Mouse (Mus musculus): ENCODE measurements around the gene Slc36a1. TPM values are rescaled to one million over a fixed set of nuclear protein-coding genes. Genes with fewer than 3 reads are reported as not detected.
A peak's percentile ranks its signal among the peaks of the same experiment; 100 is the strongest.

Slc36a1 gene
- total RNA-seq (2021) = 10 to 100 TPM; 33.5 to 41.3 TPM

GRCm38 (mm10) chr11:55204159-55204596 is at the start of gene Slc36a1:
Gene Slc36a1 (plus strand): TSS chr11:55204350.
- intact Hi-C loops (cut with DNase I) = loop anchor here (2.0 to 10.0 kb wide), 2 partner anchors 183 to 241 kb away; no protein-coding TSS in a partner anchor
- DNase-seq = peak; percentile 99

DNA sequence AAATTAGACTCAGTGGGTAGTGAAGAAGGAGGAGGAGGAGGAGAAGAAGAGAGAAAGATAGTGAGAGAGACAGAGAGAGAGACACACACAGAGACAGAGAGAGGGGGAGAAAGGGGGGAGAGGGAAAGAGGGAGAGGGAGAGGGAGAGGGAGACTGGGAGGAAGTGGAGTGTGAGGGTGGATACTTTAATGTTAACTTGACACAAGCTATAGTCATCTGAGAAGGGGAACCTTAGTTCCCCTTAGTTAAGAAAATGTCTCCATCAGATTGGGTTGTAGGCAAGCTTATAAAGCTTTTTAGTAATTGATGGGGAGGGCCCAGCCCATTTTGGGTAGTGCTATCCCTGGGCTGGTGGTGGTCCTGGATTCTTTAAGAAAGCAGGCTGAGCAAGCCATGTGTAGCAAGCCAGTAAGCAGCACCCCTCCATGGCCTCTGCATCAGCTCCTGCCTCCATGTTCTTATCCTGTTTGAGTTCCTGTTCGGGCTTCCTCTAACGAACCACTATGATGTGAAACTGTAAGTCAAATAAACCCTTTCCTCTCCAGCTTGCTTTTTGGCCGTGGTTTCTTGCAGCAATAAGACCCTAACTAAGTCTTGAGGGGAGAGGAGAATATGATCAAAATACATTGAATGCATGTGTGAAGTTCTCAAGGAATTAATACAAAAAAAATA is 49.6 kb upstream of the Slc36a1 start:
- no peak for DNase-seq
- intact Hi-C loops (cut with DNase I) = loop anchor here (5.0 kb wide), 1 partner anchor 272 kb away; no protein-coding TSS in a partner anchor

GRCm38 (mm10) chr11:55155070-55155421 is 49.1 kb upstream of the Slc36a1 start:
- intact Hi-C loops (cut with DNase I) = loop anchor here (5.0 kb wide), 1 partner anchor 273 kb away; no protein-coding TSS in a partner anchor

DNA sequence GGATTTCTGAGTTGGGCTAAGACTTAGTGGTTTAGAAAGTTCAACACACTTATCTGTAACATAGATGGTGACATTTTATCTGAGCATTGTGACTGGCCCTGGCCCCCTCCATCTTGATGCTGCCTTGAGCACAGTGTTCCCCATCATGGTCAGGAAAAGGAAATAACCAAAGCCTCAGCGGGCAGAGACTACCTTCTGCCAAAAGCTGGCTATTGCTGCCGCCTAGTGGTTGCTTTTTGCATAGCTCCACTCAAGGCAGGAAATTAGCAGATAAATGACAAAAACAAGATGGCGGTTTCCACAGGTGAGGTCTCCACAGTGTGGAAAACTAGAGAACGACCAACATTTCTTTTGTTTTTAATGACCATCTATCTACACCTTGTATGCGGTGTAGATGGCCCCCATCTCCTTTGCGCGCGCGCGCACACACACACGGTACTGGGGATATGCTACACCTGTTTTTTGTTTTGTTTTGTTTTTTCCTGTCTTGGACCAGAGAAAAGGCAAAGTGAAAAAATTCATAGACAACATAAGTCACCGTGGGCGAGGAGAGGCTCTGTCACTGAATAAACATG is 45.3 kb upstream of the Slc36a1 start:
- DNase-seq = peak; percentile 84
- intact Hi-C loops (cut with DNase I) = loop anchor here (5.0 kb wide), 1 partner anchor 277 kb away; no protein-coding TSS in a partner anchor

More at GRCm38 (mm10) chr11:55155070-55155421, 49.1 kb upstream of the Slc36a1 start:
- no peak for DNase-seq

DNA sequence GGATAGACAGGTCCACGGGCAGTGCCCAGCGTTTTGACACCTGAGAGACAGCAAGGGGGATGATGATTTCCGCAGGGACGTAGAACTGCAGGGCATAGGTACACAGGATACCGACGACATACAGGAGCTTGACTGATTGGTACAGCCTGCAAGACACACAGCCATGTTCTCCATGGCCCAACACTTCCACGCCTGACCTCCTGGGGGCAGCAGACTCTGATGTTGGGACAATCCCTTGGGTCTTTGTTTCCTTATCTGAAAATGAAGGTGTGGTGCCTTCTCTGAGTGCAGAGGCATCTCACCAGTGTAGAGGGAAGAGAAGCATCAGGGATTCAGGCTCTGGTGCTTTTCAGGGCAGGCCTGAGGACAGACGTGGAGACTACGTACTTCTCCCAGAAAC is 41.5 kb upstream of the Slc36a1 start:
- intact Hi-C loops (cut with DNase I) = no loop called here
- peak; percentile 17 for DNase-seq

GRCm38 (mm10) chr11:55164723-55165122 is 39.4 kb upstream of the Slc36a1 start:
- intact Hi-C loops (cut with DNase I) = no loop called here
- peak; percentile 26 for DNase-seq

DNA sequence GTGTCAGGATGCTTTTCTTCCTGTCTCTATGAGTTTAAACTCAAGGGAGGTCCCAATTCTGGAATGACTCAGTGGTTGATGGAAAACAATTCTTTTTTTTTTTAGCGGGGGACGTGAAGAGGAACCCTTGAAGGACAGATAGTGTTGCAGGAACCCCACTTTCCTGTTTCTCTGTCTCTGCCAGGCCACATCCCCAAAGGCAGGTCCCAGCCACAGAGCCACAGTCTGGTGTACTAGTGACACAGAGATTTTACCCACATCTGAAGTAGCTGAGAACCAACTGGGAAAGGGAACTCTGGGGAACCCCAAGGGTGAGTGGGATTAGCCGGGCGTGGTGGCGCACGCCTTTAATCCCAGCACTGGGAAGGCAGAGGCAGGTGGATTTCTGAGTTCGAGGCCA is 38.4 kb upstream of the Slc36a1 start:
- intact Hi-C loops (cut with DNase I) = no loop called here
- DNase-seq = no peak

GRCm38 (mm10) chr11:55168504-55168903 is 35.6 kb upstream of the Slc36a1 start:
- intact Hi-C loops (cut with DNase I) = no loop called here
- no peak for DNase-seq

DNA sequence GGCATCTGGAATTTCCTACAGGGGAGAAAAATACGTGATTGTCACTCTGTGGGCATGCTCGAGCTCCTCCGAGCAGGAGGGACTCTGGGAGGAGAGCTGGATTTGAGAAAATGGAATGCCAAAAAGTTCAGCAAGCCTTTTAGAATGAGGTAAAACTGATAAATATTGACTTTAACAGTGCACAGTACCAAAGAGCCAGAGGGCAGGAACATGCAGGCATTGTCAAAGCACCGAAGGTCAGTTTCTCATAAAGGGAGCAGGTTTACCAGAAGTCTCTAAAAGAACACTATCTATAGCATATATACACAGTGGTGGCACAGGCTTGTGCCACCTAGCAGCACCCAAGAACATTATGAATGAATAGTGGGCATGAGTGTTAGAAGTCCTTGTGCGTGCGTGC is 35.2 kb upstream of the Slc36a1 start:
- intact Hi-C loops (cut with DNase I) = no loop called here
- DNase-seq = no peak

DNA sequence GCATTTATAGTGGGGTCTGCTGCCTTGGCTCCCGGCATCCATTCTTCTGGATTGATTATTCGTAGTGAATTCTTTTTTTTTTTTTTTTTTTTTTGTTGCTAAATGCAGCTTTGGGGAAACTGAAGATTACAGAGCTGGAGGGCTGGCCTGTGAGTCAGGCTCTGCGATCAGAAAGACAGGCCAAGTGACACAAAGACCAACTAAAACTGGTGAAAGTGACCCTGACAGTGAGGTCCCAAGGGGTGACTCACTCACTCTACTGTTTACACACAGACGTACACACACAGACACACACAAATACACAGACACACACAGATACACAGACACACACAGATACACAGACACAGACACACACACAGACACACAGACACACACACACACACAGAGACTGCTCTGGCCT is 33.6 kb upstream of the Slc36a1 start:
- intact Hi-C loops (cut with DNase I) = no loop called here
- no peak for DNase-seq

- DNase-seq = no peak
- intact Hi-C loops (cut with DNase I) = no loop called here
These were observed 25.3 kb upstream of the Slc36a1 start for GRCm38 (mm10) chr11:55178830-55179229.

GRCm38 (mm10) chr11:55179856-55180255 is 24.3 kb upstream of the Slc36a1 start:
- intact Hi-C loops (cut with DNase I) = no loop called here
- no peak for DNase-seq

GRCm38 (mm10) chr11:55183124-55183523 is 21.0 kb upstream of the Slc36a1 start:
- intact Hi-C loops (cut with DNase I) = no loop called here
- DNase-seq = no peak

GRCm38 (mm10) chr11:55184246-55184645 is 19.9 kb upstream of the Slc36a1 start:
- no peak for DNase-seq
- intact Hi-C loops (cut with DNase I) = no loop called here

- DNase-seq = peak; percentile 35
- intact Hi-C loops (cut with DNase I) = no loop called here
These were observed 19.3 kb upstream of the Slc36a1 start, which contains the start of gene Slc36a2 for GRCm38 (mm10) chr11:55184733-55185291. Gene Slc36a2 (minus strand): TSS chr11:55185077.

- intact Hi-C loops (cut with DNase I) = no loop called here
- DNase-seq = no peak
These were observed 16.9 kb upstream of the Slc36a1 start for GRCm38 (mm10) chr11:55187292-55187691.

DNA sequence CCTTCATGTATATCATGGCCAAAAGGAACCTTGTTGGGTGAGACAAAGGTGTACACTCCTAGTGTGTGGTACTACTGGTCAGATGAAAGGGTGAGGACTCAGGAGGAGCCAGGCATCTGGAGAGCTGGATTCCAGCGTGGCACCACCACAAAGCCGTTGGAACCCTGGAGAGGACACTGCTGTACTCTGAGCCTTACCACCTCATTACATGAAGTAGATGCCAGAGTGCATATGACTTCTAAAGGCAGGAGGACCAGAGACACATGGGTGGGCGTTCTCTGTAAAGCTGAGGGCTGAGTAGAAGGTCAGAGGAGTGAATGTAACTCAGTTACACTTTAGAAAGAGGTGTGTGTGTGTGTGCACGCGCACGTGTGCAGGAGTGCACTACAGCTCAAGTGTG is 16.4 kb upstream of the Slc36a1 start:
- intact Hi-C loops (cut with DNase I) = no loop called here
- DNase-seq = no peak

DNA sequence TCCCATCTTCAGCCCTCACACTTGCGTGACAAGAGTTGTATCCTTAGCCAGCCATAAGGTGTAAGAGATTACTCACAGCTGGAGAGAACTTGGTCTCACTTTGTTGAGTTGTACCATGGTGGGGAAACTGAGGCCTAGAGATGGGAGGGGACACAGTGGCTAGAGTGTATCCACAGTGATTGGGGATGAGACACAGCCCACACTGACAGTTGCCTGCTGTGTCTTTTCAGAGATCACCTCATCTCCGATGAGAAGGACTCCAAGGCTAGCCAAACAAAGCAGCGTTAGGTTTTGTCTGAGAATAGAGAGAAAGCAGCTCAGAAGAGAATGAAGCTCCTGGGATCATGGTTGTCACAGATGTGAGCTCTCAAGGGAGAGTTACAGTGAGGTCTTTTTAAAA is 13.9 kb upstream of the Slc36a1 start:
- no peak for DNase-seq
- intact Hi-C loops (cut with DNase I) = no loop called here

DNA sequence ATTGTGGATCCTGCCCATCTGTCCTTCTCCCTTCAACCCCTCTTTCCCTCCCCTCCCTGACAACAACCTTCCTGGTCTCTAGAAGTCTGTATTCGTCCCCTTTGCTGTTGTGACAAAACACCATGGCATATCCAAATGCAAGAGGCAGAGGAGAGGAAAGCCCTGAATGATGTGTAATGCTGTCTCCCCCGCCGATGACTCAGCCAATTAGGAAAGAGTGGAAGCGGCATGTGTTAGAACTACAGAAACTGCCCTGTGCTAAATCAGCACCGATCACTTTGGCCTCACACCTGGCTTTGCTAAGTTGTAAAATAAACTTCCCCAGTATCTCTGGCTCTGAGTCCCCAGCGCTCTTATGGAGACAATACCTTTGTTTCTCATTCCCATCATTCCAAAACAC is 7.1 kb upstream of the Slc36a1 start:
- no peak for DNase-seq
- intact Hi-C loops (cut with DNase I) = no loop called here

GRCm38 (mm10) chr11:55197740-55198510 is 6.2 kb upstream of the Slc36a1 start:
- DNase-seq = no peak
- intact Hi-C loops (cut with DNase I) = no loop called here

- intact Hi-C loops (cut with DNase I) = loop anchor here (2.0 to 10.0 kb wide), 2 partner anchors 182 to 240 kb away; no protein-coding TSS in a partner anchor
- DNase-seq = peak; percentile 17
These were observed 452 bp downstream of the Slc36a1 start for GRCm38 (mm10) chr11:55204602-55205001.

Measured in left cerebral cortex, postnatal 4 days (tissue).